Mouse (Mus musculus) spleen, adult 2 months (tissue): ENCODE results near the gene Fcrl5.

Experiments
- CTCF ChIP-seq: fragments of 200-500 bp; IDR thresholded peaks from 2 replicates; pipeline ENCODE4 v1.5.1; 2011; ENCODE audit warnings: mild to moderate bottlenecking, inconsistent platforms; ENCODE audit not compliant: insufficient read depth, insufficient read length, insufficient replicate concordance; ENCODE audit errors: extremely low read depth
- POLR2A ChIP-seq: fragments of 200-500 bp; IDR thresholded peaks from 2 replicates; pipeline ENCODE4 v1.6.1; 2011; ENCODE audit warnings: low read depth, low read length, inconsistent platforms

- TF ChIP-seq POLR2A, result no peak
- TF ChIP-seq CTCF, result no peak
These were observed 44.6 kb upstream of the Fcrl5 start for GRCm38 (mm10) chr3:87390935-87391334.
